Mouse (Mus musculus): ENCODE measurements around the gene Tut4.

DNA sequence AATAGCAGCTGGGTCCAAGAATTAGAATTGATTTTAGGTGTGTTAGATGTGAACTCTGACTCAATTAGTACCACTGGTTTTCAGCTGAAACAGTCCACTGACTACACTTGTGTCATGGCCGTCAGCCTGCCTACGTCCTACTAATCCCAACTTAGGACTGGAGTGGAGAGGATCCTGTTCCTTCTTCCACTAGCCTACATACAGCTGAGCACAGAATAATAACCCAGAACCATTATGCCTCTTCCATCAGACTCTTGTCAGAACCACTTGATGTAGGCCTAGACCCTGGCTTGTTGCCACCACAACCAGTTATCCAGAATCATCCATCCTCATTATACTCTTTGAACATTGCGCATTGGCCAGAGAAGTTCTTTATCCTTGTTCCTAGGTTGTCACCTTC is 24.4 kb upstream of the Tut4 start:
- TF ChIP-seq POLR2A (IDR thresholded peaks at IDR 0.05; ENCODE audit: low read depth, low read length) (no peak), CTCF (conservative IDR thresholded peaks at IDR 0.05; ENCODE audit: insufficient read depth, insufficient read length, low read depth, low read length) (no peak)
